Mouse (Mus musculus) myocyte (in vitro differentiated cells): Measurements from ENCODE around the gene Serac1. TPM values are rescaled to one million over a fixed set of nuclear protein-coding genes. Genes with fewer than 3 reads are reported as not detected.

Experiments used
- H3K27me3 ChIP-seq: one replicate; pipeline ENCODE4 v1.6.1; 2011; ENCODE audit not compliant: control insufficient read depth, insufficient read depth, insufficient read length
- H3K36me3 ChIP-seq: one replicate; pipeline ENCODE4 v1.6.1; 2011; ENCODE audit not compliant: control insufficient read depth, insufficient read depth
- H3K4me2 ChIP-seq: one replicate; pipeline ENCODE4 v1.6.1; 2011; ENCODE audit warnings: low read depth, control low read depth
- H3K4me3 ChIP-seq: one replicate; pipeline ENCODE4 v1.5.1; 2011; ENCODE audit warnings: mild to moderate bottlenecking, control low read depth, moderate library complexity
- H3K79me2 ChIP-seq: one replicate; pipeline ENCODE4 v1.6.1; 2011; ENCODE audit not compliant: control insufficient read depth, insufficient read depth
- H3ac ChIP-seq: one replicate; pipeline ENCODE4 v1.6.1; 2011; ENCODE audit not compliant: control insufficient read depth, insufficient read length
- CEBPB ChIP-seq: IDR thresholded peaks from 2 replicates; pipeline ENCODE4 v1.6.1; 2011; ENCODE audit warnings: mild to moderate bottlenecking, moderate library complexity; ENCODE audit not compliant: poor library complexity, insufficient read depth, severe bottlenecking
- E2F4 ChIP-seq: IDR thresholded peaks from one replicate; pipeline ENCODE4 v1.6.1; 2011; ENCODE audit warnings: mild to moderate bottlenecking, control low read depth, moderate library complexity; ENCODE audit not compliant: insufficient read depth
- MAX ChIP-seq: IDR thresholded peaks from one replicate; pipeline ENCODE4 v1.6.1; 2011; ENCODE audit warnings: low read depth, mild to moderate bottlenecking, control low read depth
- MYOD1 ChIP-seq, 3 experiments: IDR thresholded peaks; one replicate each; pipeline ENCODE4 v1.6.1; 2011; ENCODE audit warnings: control low read depth in 2 of 3, low read depth in 2 of 3, mild to moderate bottlenecking in 2 of 3, moderate library complexity in 1 of 3; ENCODE audit not compliant: insufficient read length in 2 of 3, control insufficient read depth in 1 of 3
- MYOG ChIP-seq, 3 experiments: IDR thresholded peaks; one replicate each; pipeline ENCODE4 v1.6.1; 2011; ENCODE audit warnings: control low read depth in 2 of 3, low read depth in 2 of 3, mild to moderate bottlenecking in 2 of 3; ENCODE audit not compliant: insufficient read length in 2 of 3, control insufficient read depth in 1 of 3, insufficient read depth in 1 of 3
- POLR2A ChIP-seq: IDR thresholded peaks from one replicate; pipeline ENCODE4 v1.6.1; 2011; ENCODE audit warnings: low read depth, mild to moderate bottlenecking, control low read depth, moderate library complexity; ENCODE audit not compliant: insufficient read length
- POLR2AphosphoS2 ChIP-seq: IDR thresholded peaks from one replicate; pipeline ENCODE4 v1.6.1; 2011; ENCODE audit warnings: low read depth, control low read depth; ENCODE audit not compliant: insufficient read length
- REST ChIP-seq: IDR thresholded peaks from one replicate; pipeline ENCODE4 v1.6.1; 2011; ENCODE audit warnings: mild to moderate bottlenecking, control low read depth, moderate library complexity; ENCODE audit not compliant: insufficient read depth, insufficient read length
- SRF ChIP-seq: IDR thresholded peaks from one replicate; pipeline ENCODE4 v1.6.1; 2011; ENCODE audit warnings: low read depth; ENCODE audit not compliant: control insufficient read depth, insufficient read length
- TCF12 ChIP-seq: IDR thresholded peaks from one replicate; pipeline ENCODE4 v1.6.1; 2011; ENCODE audit warnings: mild to moderate bottlenecking, control low read depth; ENCODE audit not compliant: poor library complexity, insufficient read depth, severe bottlenecking
- TCF3 ChIP-seq: IDR thresholded peaks from one replicate; pipeline ENCODE4 v1.6.1; 2011; ENCODE audit warnings: low read depth, control low read depth; ENCODE audit not compliant: insufficient read length
- USF1 ChIP-seq: IDR thresholded peaks from one replicate; pipeline ENCODE4 v1.6.1; 2011; ENCODE audit warnings: low read depth, mild to moderate bottlenecking, control low read depth, moderate library complexity
- polyA plus RNA-seq: library from polyadenylated mRNA; unstranded; fragments of >200 nt; fragmentation: generic; extraction: Trizol; gene quantifications from one replicate; pipeline ENCODE4 v1.2.1, GENCODE M21; 2012; ENCODE audit warnings: missing spikeins

Gene Serac1
- polyA plus RNA-seq, 1 experiment = 3.5 TPM

GRCm38 (mm10) chr17:6009606-6010005 lies 69.9 kb downstream of the Serac1 start:
- H3K27me3 ChIP-seq = no peaks in the 10 kb centered on the region
- peaks cover 4% of the 10 kb centered on the region for H3K79me2 ChIP-seq
- H3K4me3 ChIP-seq = no peak overlapping the region
- no peak for TF ChIP-seq MYOG (IDR thresholded peaks at IDR 0.05; ENCODE audit: control insufficient read depth in 1 of 3, insufficient read depth in 1 of 3, insufficient read length in 2 of 3, low read depth in 2 of 3)
- TF ChIP-seq MAX = no peak
- no peak for TF ChIP-seq TCF3
- no peak for TF ChIP-seq REST
- peaks cover 46% of the 10 kb centered on the region for H3K36me3 ChIP-seq
- H3K4me2 ChIP-seq = no peak overlapping the region
- H3ac ChIP-seq = no peak overlapping the region

- Histone ChIP-seq H3K27me3 (no peaks in the 10 kb centered on the region), H3K4me3 (no peak overlapping the region), H3K4me2 (peak overlapping the region; percentile 50), H3K36me3 (peaks cover 44% of the 10 kb centered on the region), H3ac (no peak overlapping the region), H3K79me2 (peaks cover 4% of the 10 kb centered on the region)
- TF ChIP-seq MAX (no peak), E2F4 (no peak), SRF (no peak), TCF12 (no peak), CEBPB (no peak), POLR2A (no peak), MYOG (IDR thresholded peaks at IDR 0.05; ENCODE audit: control insufficient read depth in 1 of 3, insufficient read depth in 1 of 3, insufficient read length in 2 of 3, low read depth in 2 of 3) (no peak), POLR2AphosphoS2 (no peak), USF1 (no peak), TCF3 (no peak), REST (no peak), MYOD1 (IDR thresholded peaks at IDR 0.05; ENCODE audit: control insufficient read depth in 1 of 3, insufficient read length in 2 of 3, low read depth in 2 of 3) (no peak)
Measured at GRCm38 (mm10) chr17:6008590-6008989, 71.0 kb downstream of the Serac1 start.

GRCm38 (mm10) chr17:6007902-6008301 lies 71.6 kb downstream of the Serac1 start:
- H3ac ChIP-seq = no peak overlapping the region
- H3K36me3 ChIP-seq = peaks cover 44% of the 10 kb centered on the region
- peaks cover 11% of the 10 kb centered on the region for H3K79me2 ChIP-seq
- H3K4me3 ChIP-seq = no peak overlapping the region
- peak overlapping the region; percentile 50 for H3K4me2 ChIP-seq
- TF ChIP-seq TCF12 = no peak
- H3K27me3 ChIP-seq = no peaks in the 10 kb centered on the region

- TF ChIP-seq TCF3 (no peak), USF1 (no peak)
- H3K36me3 ChIP-seq = peaks cover 50% of the 10 kb centered on the region
- no peaks in the 10 kb centered on the region for H3K27me3 ChIP-seq
- no peak overlapping the region for H3ac ChIP-seq
- no peak overlapping the region for H3K4me3 ChIP-seq
- H3K79me2 ChIP-seq = peaks cover 11% of the 10 kb centered on the region
- H3K4me2 ChIP-seq = peak overlapping the region; percentile 50
Measured at GRCm38 (mm10) chr17:6007101-6007780, 72.3 kb downstream of the Serac1 start.

- TF ChIP-seq SRF = no peak
- no peak for TF ChIP-seq TCF3
- TF ChIP-seq MYOD1 (IDR thresholded peaks at IDR 0.05; ENCODE audit: control insufficient read depth in 1 of 3, insufficient read length in 2 of 3, low read depth in 2 of 3) = no peak
- TF ChIP-seq TCF12 = no peak
- no peak for TF ChIP-seq MAX
- no peak for TF ChIP-seq POLR2A
- TF ChIP-seq POLR2AphosphoS2 = no peak
- TF ChIP-seq MYOG (IDR thresholded peaks at IDR 0.05; ENCODE audit: control insufficient read depth in 1 of 3, insufficient read depth in 1 of 3, insufficient read length in 2 of 3, low read depth in 2 of 3) = no peak
- no peak for TF ChIP-seq E2F4
- no peak for TF ChIP-seq USF1
- no peak for TF ChIP-seq REST
- no peak for TF ChIP-seq CEBPB
- H3K4me2 ChIP-seq = peak overlapping the region; percentile 12
- H3ac ChIP-seq = no peak overlapping the region
- H3K79me2 ChIP-seq = peaks cover 11% of the 10 kb centered on the region
- H3K36me3 ChIP-seq = peaks cover 50% of the 10 kb centered on the region
- no peaks in the 10 kb centered on the region for H3K27me3 ChIP-seq
- H3K4me3 ChIP-seq = no peak overlapping the region
Measured at GRCm38 (mm10) chr17:6005638-6006471, 73.7 kb downstream of the Serac1 start.
